Mouse (Mus musculus): ENCODE measurements around the gene Ntsr1. TPM values are rescaled to one million over a fixed set of nuclear protein-coding genes. Genes with fewer than 3 reads are reported as not detected.

The Ntsr1 gene
- polyA plus RNA-seq (2012), result not detected in 2 replicates

GRCm38 (mm10) chr2:180499741-180500140 is at the start of gene Ntsr1:
Ntsr1 (plus strand) TSS chr2:180499976.
- TF ChIP-seq GATA1 (IDR thresholded peaks at IDR 0.05; ENCODE audit: low read length), result no peak

- TF ChIP-seq GATA1 (IDR thresholded peaks at IDR 0.05; ENCODE audit: low read length), result no peak
These were observed 49.2 kb upstream of the Ntsr1 start for GRCm38 (mm10) chr2:180450529-180450928.

- no peak for TF ChIP-seq GATA1 (IDR thresholded peaks at IDR 0.05; ENCODE audit: low read length)
These were observed 43.8 kb upstream of the Ntsr1 start, which contains the start of gene Slco4a1 for GRCm38 (mm10) chr2:180455723-180456698. Slco4a1 (plus strand) TSS chr2:180456245.

- TF ChIP-seq GATA1 (IDR thresholded peaks at IDR 0.05; ENCODE audit: low read length), result no peak
These were observed 43.1 kb upstream of the Ntsr1 start for GRCm38 (mm10) chr2:180456705-180457104.

DNA sequence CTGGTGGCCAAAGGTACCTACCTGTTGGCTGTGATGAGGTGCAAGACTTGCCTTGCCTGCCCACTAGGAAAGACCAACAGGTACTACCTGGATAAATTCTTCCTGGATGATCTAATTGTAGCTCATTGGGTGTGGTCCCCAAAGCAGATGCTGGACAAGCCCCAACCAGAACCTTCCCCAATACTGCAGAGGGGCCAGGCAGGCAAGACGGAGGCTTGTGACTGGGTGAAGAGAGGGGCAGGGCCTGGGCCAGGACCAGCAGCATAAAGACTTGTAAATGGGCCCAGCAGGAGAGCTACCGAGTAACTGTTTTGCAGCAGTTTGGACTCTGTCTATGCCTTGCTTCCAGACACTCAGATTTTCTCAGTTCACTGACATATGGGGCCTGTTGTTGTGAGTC is 42.1 kb upstream of the Ntsr1 start:
- no peak for TF ChIP-seq GATA1 (IDR thresholded peaks at IDR 0.05; ENCODE audit: low read length)

GRCm38 (mm10) chr2:180459437-180459836 is 40.3 kb upstream of the Ntsr1 start:
- no peak for TF ChIP-seq GATA1 (IDR thresholded peaks at IDR 0.05; ENCODE audit: low read length)

DNA sequence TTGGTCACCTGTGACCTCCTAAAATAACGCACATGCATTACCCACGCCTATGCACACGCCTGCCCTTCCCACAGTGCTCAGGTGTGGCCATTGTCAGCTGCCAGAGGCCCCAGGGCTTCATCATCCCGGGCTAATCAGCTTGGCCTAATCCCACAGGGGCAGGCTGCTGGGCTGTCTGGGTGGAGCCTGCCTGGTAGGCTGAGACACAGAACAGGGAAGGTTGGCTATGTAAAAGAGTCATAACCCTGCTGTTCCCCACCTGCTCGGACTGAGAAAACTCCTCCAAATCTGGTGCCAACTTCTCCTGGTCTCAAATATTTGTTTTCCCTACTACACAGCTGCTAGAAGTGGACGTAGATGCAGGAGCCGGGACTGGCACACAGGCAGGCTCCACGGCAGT is 39.0 kb upstream of the Ntsr1 start:
- no peak for TF ChIP-seq GATA1 (IDR thresholded peaks at IDR 0.05; ENCODE audit: low read length)

GRCm38 (mm10) chr2:180462593-180462992 is 37.2 kb upstream of the Ntsr1 start:
- TF ChIP-seq GATA1 (IDR thresholded peaks at IDR 0.05; ENCODE audit: low read length), result no peak

- no peak for TF ChIP-seq GATA1 (IDR thresholded peaks at IDR 0.05; ENCODE audit: low read length)
These were observed 33.3 kb upstream of the Ntsr1 start for GRCm38 (mm10) chr2:180466505-180466904.

DNA sequence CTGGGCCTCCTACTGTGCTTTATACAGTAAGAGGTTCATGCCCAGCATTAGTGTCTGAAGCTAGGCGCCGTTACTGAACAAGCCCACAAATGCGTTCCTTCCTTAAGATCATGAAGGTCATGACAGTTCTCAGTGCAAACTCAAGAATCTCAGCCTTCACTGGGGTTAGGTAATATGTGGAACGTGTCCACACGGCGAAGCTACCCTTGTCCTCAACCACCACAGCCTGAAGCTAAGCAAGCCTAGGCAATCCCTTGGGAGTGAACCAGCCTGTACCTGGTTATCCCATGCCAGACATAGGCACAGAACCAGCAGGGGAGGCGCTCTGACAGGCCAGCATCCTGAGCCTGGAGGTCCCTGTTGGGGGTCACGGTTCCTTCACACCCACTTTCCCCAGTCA is 30.9 kb upstream of the Ntsr1 start:
- no peak for TF ChIP-seq GATA1 (IDR thresholded peaks at IDR 0.05; ENCODE audit: low read length)

GRCm38 (mm10) chr2:180469768-180470167 is 30.0 kb upstream of the Ntsr1 start:
- no peak for TF ChIP-seq GATA1 (IDR thresholded peaks at IDR 0.05; ENCODE audit: low read length)

- TF ChIP-seq GATA1 (IDR thresholded peaks at IDR 0.05; ENCODE audit: low read length), result no peak
These were observed 27.3 kb upstream of the Ntsr1 start for GRCm38 (mm10) chr2:180472306-180473079.

GRCm38 (mm10) chr2:180473080-180473440 is 26.7 kb upstream of the Ntsr1 start:
- no peak for TF ChIP-seq GATA1 (IDR thresholded peaks at IDR 0.05; ENCODE audit: low read length)

DNA sequence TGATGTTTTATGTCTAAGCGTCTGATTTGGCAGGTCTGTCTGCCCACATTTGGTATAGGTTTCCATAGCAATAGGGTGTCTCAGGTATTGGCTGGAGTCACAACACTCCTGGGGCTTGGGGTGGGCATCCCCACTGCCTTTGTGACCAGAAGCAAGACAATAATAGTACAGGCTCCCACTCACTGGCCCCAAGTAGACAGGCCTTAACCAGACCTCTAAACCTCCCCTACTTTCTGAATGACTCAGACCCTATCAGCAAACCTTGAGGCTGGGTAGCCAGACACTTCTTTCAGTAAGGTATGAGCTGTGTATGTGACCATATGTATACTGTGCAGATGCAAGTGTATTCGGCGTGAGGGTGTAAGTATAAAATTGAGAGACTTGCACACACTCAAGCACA is 24.9 kb upstream of the Ntsr1 start:
- no peak for TF ChIP-seq GATA1 (IDR thresholded peaks at IDR 0.05; ENCODE audit: low read length)

GRCm38 (mm10) chr2:180482274-180482673 is 17.5 kb upstream of the Ntsr1 start:
- TF ChIP-seq GATA1 (IDR thresholded peaks at IDR 0.05; ENCODE audit: low read length), result no peak

DNA sequence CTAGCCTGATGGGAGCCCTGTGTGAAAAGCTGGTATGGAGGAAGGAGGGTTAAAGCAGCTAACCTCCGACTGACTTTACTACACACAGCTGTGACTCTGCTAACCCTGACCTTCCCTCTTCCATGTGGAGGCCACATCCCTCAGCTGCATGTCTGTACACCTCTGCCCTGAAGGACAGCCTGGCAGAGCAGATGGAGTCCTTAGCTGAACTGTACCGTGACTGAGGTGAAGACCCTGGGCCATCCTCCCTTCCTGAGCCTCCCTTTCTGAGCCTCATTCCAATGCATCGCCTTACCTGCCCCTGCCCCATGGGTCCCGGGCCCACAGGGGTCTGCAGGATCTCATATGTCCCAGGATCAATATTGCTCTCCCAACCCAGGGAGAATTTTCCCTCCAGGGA is 14.9 kb upstream of the Ntsr1 start:
- TF ChIP-seq GATA1 (IDR thresholded peaks at IDR 0.05; ENCODE audit: low read length), result no peak
